Mouse (Mus musculus) left cerebral cortex, postnatal 14 days (tissue): ENCODE measurements around the gene Smarca4. TPM values are rescaled to one million over a fixed set of nuclear protein-coding genes. Genes with fewer than 3 reads are reported as not detected.
"Not testable (repeated sequence)": the region's sequence is repeated elsewhere in the genome, so short reads cannot be mapped to it uniquely, and the experiment has no call there.

Source experiments
- DNase-seq, 2 experiments: peaks; one replicate each; pipeline ENCODE4 v3.0.0; 2021 to 2022; ENCODE audit warnings: low spot score in 2 of 2, mixed read lengths in 1 of 2
- intact Hi-C: fragments of 180-260 bp; cut with DNase I; formaldehyde crosslinking; loops from one replicate; pipeline ENCODE4 v1.15.1; 2025
- total RNA-seq, 2 experiments: library from RNA; stranded (reverse); gene quantifications; 2 replicates each; pipeline ENCODE4 v1.2.3; 2021

Gene Smarca4
- total RNA-seq, 2 experiments from 2014 or later: 129 TPM

GRCm38 (mm10) chr9:21699280-21699679 lies 83.3 kb downstream of the Smarca4 start:
- DNase-seq, intact Hi-C loops: not testable (repeated sequence)

GRCm38 (mm10) chr9:21701091-21701490 lies 85.1 kb downstream of the Smarca4 start:
- no peak for DNase-seq
- intact Hi-C loops: no loop called here

GRCm38 (mm10) chr9:21703494-21703893 lies 87.5 kb downstream of the Smarca4 start:
- intact Hi-C loops: no loop called here
- no peak for DNase-seq

GRCm38 (mm10) chr9:21706085-21706484 lies 90.1 kb downstream of the Smarca4 start:
- intact Hi-C loops: no loop called here
- DNase-seq: no peak

GRCm38 (mm10) chr9:21706586-21707265 lies 90.8 kb downstream of the Smarca4 start:
- intact Hi-C loops: no loop called here

GRCm38 (mm10) chr9:21709340-21709739 lies 93.4 kb downstream of the Smarca4 start:
- DNase-seq: no peak
- intact Hi-C loops: no loop called here

More at GRCm38 (mm10) chr9:21706586-21707265, 90.8 kb downstream of the Smarca4 start:
- DNase-seq: no peak

- intact Hi-C loops: no loop called here
- DNase-seq: no peak
Observed at GRCm38 (mm10) chr9:21715298-21715697, 99.3 kb downstream of the Smarca4 start.

- DNase-seq: no peak
- intact Hi-C loops: no loop called here
Observed at GRCm38 (mm10) chr9:21717015-21717414, 101.0 kb downstream of the Smarca4 start.

- intact Hi-C loops: no loop called here
Observed at GRCm38 (mm10) chr9:21721036-21721435, 105.1 kb downstream of the Smarca4 start.

GRCm38 (mm10) chr9:21723377-21724146 lies 107.6 kb downstream of the Smarca4 start, which contains the start of gene Ldlr:
TSS of gene Ldlr (plus strand) at chr9:21723483.
- intact Hi-C loops: no loop called here
- DNase-seq: peak; percentile 82 to 87

More at GRCm38 (mm10) chr9:21721036-21721435, 105.1 kb downstream of the Smarca4 start:
- DNase-seq: no peak

GRCm38 (mm10) chr9:21724147-21724536 lies 108.2 kb downstream of the Smarca4 start:
- intact Hi-C loops: no loop called here
- peak; percentile 90 to 92 for DNase-seq

GRCm38 (mm10) chr9:21725224-21726121 lies 109.5 kb downstream of the Smarca4 start:
- DNase-seq: no peak
- intact Hi-C loops: no loop called here

GRCm38 (mm10) chr9:21726218-21726975 lies 110.4 kb downstream of the Smarca4 start:
- intact Hi-C loops: no loop called here
- DNase-seq: no peak

- intact Hi-C loops: no loop called here
- DNase-seq: no peak
Observed at GRCm38 (mm10) chr9:21728261-21728832, 112.4 kb downstream of the Smarca4 start.

- intact Hi-C loops: no loop called here
Observed at GRCm38 (mm10) chr9:21729264-21729663, 113.3 kb downstream of the Smarca4 start.

GRCm38 (mm10) chr9:21732288-21732687 lies 116.3 kb downstream of the Smarca4 start:
- no peak for DNase-seq
- intact Hi-C loops: no loop called here

More at GRCm38 (mm10) chr9:21729264-21729663, 113.3 kb downstream of the Smarca4 start:
- no peak for DNase-seq

GRCm38 (mm10) chr9:21733446-21733845 lies 117.5 kb downstream of the Smarca4 start:
- intact Hi-C loops: no loop called here
- DNase-seq: no peak

- no peak for DNase-seq
Observed at GRCm38 (mm10) chr9:21733989-21734388, 118.0 kb downstream of the Smarca4 start.

GRCm38 (mm10) chr9:21735126-21735525 lies 119.2 kb downstream of the Smarca4 start:
- no peak for DNase-seq
- intact Hi-C loops: no loop called here

More at GRCm38 (mm10) chr9:21733989-21734388, 118.0 kb downstream of the Smarca4 start:
- intact Hi-C loops: no loop called here
